Mouse (Mus musculus) embryo, embryonic 11 days (tissue): ENCODE data around the gene Neo1.
A peak's percentile ranks its signal among the peaks of the same experiment; 100 is the strongest.

Source experiments
- DNase-seq: peaks from one replicate; pipeline ENCODE4 v3.0.0-alpha.2; 2015

Gene Neo1

GRCm38 (mm10) chr9:58854931-58855330 is 181.3 kb downstream of the Neo1 start:
- DNase-seq, result no peak

- DNase-seq, result peak; percentile 57
Measured at GRCm38 (mm10) chr9:58849576-58850315, 186.5 kb downstream of the Neo1 start.

- no peak for DNase-seq
Measured at GRCm38 (mm10) chr9:58847676-58848075, 188.6 kb downstream of the Neo1 start.

GRCm38 (mm10) chr9:58847008-58847407 is 189.2 kb downstream of the Neo1 start:
- DNase-seq, result no peak

- no peak for DNase-seq
Measured at GRCm38 (mm10) chr9:58844597-58844996, 191.6 kb downstream of the Neo1 start.

GRCm38 (mm10) chr9:58841655-58842054 is 194.6 kb downstream of the Neo1 start:
- peak; percentile 82 for DNase-seq

- DNase-seq, result no peak
Measured at GRCm38 (mm10) chr9:58838504-58838903, 197.7 kb downstream of the Neo1 start.

- no peak for DNase-seq
Measured at GRCm38 (mm10) chr9:58837174-58837573, 199.1 kb downstream of the Neo1 start.

- DNase-seq, result no peak
Measured at GRCm38 (mm10) chr9:58832939-58833338, 203.3 kb downstream of the Neo1 start.

GRCm38 (mm10) chr9:58829627-58830026 is 206.6 kb downstream of the Neo1 start:
- DNase-seq, result no peak
